Mouse (Mus musculus) embryo, embryonic 11 days (tissue): Measurements from ENCODE around the gene Raph1.
"Not testable (repeated sequence)": the region's sequence is repeated elsewhere in the genome, so short reads cannot be mapped to it uniquely, and the experiment has no call there.

Experiments used
- DNase-seq: peaks from one replicate; pipeline ENCODE4 v3.0.0-alpha.2; 2015

The Raph1 gene

DNA sequence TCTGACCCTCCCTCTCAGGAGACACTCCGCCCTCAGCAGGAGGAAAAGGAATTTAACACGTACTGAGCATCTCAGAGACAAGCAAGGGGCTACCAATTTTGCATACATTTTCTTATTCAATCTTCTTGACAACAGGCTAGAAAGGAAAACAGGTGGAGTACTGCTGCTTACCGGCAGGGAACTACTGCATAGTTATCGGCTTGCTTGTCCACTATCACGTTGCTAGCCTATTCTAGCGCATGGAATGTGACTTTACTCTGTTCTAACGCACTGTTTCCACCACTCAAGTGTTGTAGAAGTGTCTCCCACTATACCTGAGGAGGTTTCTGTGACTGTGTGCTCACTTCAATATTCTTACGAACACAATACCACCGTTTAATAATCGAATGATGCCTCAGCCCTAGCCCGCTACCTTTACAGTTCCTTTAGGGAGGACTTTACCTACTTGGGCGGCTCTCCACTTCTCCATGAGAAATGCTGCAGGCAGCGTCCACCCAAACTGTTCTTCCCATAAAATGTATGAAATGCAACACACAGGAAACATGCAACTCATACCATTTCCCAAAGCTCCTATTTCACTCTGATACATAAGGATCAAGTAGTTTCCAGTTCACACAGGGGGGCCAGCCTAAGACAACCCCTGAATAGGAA, 1.5 kb downstream of the Raph1 start:
- DNase-seq, result peak; percentile 58

DNA sequence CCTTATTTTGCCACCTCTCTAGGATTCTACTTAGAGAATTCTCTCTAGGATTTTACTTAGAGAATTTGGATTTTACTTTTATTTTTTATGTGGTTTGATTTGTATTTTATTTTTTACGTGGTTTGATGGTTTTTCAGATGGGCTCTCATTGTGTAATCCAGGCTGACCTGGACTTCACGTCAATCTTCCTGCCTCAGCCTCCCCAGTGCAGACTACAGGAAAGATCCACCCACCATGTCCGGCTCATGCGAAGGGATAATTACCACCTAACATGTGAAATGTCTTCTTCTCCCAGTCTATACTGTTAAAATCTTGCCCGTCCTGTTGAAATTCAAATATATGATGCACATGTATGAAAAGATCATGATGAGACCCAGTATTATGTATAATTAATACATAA, 2.2 kb downstream of the Raph1 start:
- DNase-seq, result no peak

DNA sequence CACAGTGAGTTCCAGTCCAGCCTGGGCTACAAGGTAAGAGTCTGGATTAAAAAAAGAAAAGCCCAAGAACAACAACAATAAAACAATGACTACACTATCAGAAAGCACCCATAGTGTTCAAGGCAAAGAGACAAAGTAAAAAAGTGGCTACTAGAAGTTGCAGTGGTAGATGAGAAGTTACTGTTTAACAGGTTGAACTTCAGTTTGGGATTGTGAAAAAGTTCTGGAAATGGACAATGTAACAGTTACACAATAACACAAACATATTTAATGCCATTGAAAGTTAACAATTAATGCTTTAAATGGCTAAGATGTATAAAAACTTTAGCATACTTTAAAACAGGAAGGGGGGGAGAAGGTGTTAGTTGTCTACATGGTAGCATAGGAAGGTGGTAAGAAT, 3.9 kb downstream of the Raph1 start:
- no peak for DNase-seq

DNA sequence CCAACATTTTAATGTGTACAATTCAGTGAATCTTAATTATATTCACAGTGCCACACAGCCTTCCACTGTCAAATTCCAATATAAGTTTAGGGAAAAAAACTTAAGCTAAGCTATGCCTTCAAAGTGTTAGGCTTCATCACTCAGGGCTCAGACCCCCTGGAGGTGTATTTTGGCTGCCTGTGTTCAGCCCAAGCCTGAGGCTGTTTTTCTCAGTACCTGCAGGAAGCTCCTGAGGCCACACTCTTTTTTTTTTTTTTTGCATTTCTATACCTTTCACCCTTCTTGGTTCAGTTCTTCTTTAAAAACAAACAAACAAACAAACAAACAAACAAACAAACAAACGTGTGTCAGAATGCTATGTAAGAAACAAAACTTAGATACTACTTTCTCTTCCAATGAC, 23.2 kb downstream of the Raph1 start:
- DNase-seq, result no peak

DNA sequence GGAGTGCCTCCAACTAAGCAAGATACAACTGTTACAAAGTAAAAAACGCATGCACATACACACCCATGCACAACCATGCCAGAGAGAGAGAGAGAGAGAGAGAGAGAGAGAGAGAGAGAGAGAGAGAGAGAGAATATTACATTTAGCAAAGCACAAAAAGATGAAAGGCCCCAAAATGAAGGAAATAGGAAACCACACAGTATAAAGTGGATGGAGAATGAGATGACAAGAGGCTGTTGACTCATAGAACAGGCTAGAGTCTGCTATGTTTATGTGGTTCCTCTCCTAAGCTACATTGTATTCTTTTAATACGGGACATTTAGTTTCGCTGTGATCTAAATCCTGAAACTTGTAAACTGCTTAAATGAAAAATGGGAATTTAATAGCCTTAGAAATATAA, 27.6 kb downstream of the Raph1 start:
- no peak for DNase-seq

DNA sequence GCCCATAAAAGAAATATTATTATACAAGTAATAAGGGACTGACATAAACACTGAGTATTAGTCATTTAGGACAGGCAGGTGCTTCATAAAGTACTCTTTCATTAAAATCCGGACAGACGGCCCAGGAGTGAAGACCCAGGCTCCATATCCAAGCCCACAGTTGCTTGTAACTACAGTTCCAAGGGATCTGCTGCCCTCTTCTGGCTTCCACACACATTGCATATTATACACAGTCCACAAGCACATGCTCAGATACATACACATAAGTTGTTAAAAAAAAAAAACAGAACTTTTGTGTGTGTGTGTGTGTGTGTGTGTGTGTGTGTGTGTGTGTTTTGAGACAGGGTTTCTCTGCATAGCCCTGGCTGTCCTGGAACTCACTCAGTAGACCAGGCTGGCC, 32.0 kb downstream of the Raph1 start:
- DNase-seq, result peak; percentile 37

- DNase-seq, result no peak
These were observed 36.3 kb downstream of the Raph1 start for GRCm38 (mm10) chr1:60530636-60531035.

DNA sequence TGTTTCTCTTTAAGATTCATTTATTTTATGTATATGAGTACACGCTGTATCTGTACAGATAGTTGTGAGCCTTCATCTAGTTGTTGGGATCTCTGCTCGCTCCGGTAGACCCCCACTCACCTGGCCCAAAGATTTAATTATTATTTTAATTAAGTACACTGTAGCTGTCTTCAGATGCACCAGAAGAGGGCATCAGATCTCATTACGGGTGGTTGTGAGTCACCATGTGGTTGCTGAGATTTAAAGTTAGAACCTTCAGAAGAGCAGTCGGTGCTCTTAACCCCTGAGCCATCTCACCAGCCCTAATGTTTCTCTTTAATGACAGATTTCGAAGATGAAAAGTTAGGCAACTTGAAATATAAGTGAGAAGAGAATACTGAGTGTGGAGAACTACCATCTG, 36.8 kb downstream of the Raph1 start:
- DNase-seq, result no peak

DNA sequence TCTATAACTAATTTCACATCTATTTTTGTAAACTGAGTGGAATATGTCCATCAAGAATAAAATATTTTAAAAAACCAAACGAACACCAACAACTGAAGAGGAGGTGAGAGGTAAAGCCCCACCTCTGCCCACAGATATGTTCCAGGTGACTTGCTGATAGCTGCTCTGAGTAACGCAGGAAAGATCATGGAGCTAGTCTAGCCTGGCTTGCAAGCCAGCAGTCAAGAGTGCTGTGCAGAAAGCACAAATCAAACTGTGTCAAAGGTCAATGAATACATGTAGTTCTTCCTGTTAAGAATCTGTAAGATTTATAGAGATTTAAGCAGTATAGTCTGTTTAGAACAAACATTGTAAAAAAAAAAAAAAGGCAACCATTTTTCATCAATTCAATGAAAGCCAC, 56.3 kb downstream of the Raph1 start:
- no peak for DNase-seq

GRCm38 (mm10) chr1:60503456-60503855, 63.4 kb downstream of the Raph1 start:
- DNase-seq, result no peak

DNA sequence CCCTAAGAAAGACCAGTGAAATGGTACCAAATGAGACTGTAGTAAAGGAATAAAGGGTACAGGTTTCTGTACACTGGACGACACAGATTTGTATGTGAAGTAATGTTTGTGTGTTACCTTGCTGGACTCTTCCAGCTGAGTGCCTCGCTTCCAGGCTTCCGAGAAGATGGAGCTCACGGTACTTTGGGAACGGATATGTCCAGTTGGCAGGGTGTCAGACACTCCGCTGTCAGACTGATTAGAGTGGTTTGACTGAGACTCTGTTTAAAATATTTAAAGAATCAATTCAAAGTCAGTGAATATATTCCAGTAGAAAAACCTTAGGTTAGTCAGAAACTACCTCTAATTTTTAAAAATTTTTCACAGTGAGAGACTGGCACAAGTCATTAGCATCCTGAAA, 73.5 kb downstream of the Raph1 start:
- no peak for DNase-seq

GRCm38 (mm10) chr1:60492404-60492803, 74.5 kb downstream of the Raph1 start:
- no peak for DNase-seq

DNA sequence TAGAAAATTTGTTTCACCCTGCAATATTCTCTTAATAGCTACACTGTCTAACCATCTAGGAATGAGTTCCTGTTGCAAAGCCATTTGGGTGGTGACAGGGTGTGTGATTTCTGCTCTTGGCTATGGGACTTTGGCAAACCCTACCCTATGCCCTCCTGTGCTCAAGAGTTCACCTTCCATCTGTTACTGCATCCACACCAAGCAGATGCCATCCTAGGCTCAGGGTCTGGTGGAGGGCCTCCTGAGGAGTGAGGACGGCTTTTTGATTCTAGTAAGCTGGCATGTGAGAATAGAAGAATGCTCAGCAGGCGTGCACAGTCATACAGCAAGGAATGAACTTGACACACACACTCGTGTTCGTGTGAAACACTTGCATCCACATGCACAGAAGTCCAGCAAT, 76.4 kb downstream of the Raph1 start:
- no peak for DNase-seq

DNA sequence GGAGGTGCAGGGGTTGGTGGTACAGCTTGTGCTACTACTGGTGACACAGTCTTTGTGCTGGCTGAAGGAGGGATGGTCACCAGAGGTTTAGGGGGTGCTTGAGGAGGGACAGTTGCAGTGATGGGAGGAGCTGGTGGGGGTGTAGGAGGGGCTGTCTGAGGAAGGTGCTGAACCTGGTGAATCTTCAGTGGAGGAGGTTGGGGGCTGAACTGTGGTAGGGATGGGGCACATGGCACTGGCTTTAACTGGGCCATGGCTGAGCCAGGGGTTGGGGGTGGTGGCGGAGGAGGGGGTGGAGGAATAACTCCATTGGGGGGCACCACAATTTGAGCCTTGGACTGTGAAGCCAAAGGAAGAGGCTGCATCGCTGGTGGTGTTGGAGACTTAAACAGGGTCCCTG, 77.2 kb downstream of the Raph1 start:
- no peak for DNase-seq

DNA sequence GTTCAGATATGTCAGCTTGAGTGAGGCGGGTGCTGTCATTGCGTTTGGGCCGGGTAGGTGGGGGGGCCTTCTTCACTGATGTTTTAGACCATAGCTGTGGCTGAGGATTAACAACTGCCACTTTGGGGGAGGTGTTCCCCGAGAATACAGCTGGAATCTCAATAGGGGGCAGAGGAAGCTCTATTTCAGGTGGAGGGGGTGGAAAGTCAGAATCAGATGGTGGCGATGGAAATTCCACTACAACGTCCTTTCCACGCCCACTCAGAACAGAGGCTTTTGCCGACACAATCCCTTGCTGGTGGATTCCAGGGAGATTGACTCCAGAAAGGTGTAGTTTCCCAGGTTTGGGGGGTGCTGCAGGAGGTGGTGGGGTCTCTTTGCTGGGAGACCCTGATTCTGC, 78.3 kb downstream of the Raph1 start:
- DNase-seq, result no peak

- DNase-seq, result no peak
These were observed 81.3 kb downstream of the Raph1 start for GRCm38 (mm10) chr1:60485649-60486048.

DNA sequence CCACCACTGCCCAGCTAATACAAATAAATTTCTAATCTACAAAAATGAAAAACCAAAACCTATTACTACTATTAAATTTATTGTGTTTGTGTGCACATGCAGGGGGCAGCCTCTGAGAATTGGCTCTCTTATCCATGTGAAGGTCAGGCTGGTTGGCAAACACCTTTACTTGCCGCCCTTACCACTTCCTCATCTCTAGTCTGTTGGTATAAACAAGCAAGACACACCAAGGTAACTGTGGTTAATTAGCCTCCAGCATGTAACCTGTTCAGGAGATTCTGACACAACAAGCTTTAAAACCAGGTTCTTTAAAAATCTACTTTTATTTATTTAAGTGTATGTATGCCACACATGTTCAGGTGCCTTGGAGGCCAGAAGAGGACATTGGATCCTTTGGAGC, 84.0 kb downstream of the Raph1 start:
- DNase-seq, result no peak

DNA sequence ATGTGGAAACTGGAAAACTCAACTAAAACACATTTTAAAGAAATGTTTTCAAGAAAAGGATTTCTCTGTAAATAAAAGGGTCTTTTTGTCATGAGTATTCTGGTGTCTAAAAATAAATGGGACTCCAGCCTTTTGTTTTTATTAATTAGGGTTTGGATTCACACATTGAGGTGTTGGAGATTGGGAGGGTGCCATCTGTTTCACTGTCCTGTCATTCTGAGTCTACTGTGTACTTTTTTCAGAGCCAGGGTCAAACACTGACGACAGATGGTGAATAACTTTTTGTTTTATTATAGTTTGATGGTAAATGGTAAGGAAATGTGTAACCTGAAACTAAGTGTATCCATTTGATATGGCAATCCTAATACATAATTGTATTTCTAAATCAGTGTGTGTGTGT, 85.3 kb downstream of the Raph1 start:
- DNase-seq, result no peak

GRCm38 (mm10) chr1:60470541-60470940, 96.4 kb downstream of the Raph1 start:
- no peak for DNase-seq

GRCm38 (mm10) chr1:60469491-60469890, 97.4 kb downstream of the Raph1 start:
- DNase-seq, result no peak

DNA sequence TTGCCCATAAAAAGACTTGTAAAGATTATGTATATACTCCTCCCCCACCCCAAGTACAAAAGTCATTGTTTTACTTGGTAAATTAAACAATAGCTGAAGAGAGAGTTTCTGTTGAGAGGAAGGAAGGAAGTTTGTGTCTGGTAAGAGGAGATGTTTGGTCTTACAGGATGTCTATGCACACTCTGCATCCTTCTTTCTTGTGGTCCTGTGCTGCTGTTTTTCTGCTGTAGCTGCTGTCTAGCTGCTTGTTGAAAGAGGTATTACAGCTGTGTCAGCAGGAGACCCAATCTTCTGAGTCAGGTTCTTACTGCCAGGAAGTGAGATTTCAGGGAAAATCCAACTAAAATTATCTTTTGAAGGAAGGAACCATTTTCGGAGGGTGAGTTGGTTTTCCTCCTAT, 106.3 kb downstream of the Raph1 start:
- DNase-seq, result no peak

DNA sequence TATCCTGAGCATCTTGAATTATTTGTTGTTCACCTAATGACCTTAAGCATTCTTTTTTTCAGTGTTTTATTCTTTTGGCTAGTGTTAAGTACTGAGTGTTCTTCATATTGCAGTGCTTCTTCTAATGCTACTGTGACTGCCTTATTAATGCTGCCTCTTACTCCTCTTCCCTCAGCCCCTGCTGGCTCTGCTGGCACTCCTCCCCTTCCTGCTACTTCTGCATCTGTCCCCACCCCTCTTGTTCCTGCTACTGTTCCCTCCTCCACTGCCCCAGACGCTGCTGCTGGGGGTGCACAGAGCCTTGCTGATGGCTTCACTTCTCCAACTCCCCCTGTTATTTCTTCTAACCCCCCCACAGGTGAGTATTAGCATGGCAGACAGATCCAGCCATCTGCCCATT, 117.0 kb downstream of the Raph1 start:
- DNase-seq, result no peak

- DNase-seq, result peak; percentile 5
These were observed 119.8 kb downstream of the Raph1 start for GRCm38 (mm10) chr1:60447067-60447466.

GRCm38 (mm10) chr1:60441438-60441837, 125.5 kb downstream of the Raph1 start:
- DNase-seq, result not testable (repeated sequence)

DNA sequence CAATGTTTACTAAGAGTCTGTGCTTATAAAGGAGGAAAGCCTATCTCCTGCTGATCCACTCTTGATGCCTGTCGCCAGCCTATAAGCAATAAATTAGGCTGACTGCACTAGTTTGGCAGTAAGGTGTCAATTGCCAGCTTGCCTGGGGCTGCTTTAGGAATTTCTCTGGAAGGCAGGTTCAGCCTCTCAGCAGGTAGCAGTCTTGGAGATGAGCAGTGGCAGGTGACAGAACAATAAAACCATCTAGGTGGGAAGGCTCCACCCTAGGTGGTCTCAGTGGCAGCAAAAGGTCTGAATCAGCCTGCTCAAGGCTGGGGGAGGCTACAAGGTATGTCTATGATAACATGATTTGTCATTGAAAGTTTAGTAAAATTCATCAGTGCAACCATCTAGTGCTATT, 134.4 kb downstream of the Raph1 start:
- DNase-seq, result no peak
